Mouse (Mus musculus): ENCODE measurements around the gene Ctnnbl1. TPM values are rescaled to one million over a fixed set of nuclear protein-coding genes. Genes with fewer than 3 reads are reported as not detected.

Gene Ctnnbl1
- polyA plus RNA-seq, 2 experiments, result 11.6 to 19.2 TPM

GRCm38 (mm10) chr2:157756193-157756592 is 19.0 kb downstream of the Ctnnbl1 start:
- H3K27ac ChIP-seq, result no peak overlapping the region
- no peak overlapping the region for H3K4me3 ChIP-seq (ENCODE audit: insufficient read depth in 1 of 2, low read depth in 2 of 2, low read length in 2 of 2)
- H3K9me3 ChIP-seq (ENCODE audit: control insufficient read depth, low read length), result no peaks in the 10 kb centered on the region
- H3K27me3 ChIP-seq (ENCODE audit: control insufficient read depth, insufficient read depth, low read length), result no peaks in the 10 kb centered on the region
- H3K9ac ChIP-seq (replicated peaks), result no peak overlapping the region
- H3K4me2 ChIP-seq (ENCODE audit: low read depth), result no peak overlapping the region
- peaks cover 0 to 8% of the 10 kb centered on the region in 2 experiments; a peak in 2 of 4 replicates for H3K4me1 ChIP-seq (replicated peaks; ENCODE audit: control insufficient read depth in 2 of 2, insufficient read depth in 2 of 2, low read length in 1 of 2)
- no peak for DNase-seq (ENCODE audit: low read depth in 3 of 3, low spot score in 3 of 3)
- TF ChIP-seq CTCF (IDR thresholded peaks at IDR 0.05; ENCODE audit: low read depth) (peak; percentile 67), EP300 (IDR thresholded peaks at IDR 0.05; ENCODE audit: low read depth) (no peak)
- H3K36me3 ChIP-seq (replicated peaks; ENCODE audit: control insufficient read depth, insufficient read depth, low read depth), result no peaks in the 10 kb centered on the region
- WGBS (ENCODE audit: insufficient replicate concordance), result 61% methylated on average over 7 of the region's 7 CpGs
- no peak for ATAC-seq (ENCODE audit: insufficient read depth)

DNA sequence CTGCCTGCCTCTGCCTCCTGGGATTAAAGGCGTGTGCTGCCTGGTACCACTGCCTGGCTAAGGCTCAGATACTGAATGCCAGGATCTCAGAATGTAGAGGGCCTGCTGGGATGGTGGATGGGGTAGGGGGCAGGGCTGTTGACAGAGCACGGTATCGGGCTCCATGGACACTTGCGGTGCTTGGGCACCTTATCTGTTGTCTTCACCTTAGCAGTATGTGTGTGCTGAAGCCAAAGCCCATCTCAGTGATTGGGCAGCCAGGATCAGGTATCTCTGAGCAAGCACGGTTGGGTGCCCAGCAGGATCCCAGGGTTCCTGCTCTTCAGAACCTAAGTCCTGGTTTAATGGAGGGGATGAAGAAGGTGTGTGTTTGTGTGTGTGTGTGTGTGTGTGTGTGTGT is 21.2 kb downstream of the Ctnnbl1 start:
- Histone ChIP-seq H3K4me1 (replicated peaks; ENCODE audit: control insufficient read depth in 2 of 2, insufficient read depth in 2 of 2, low read length in 1 of 2) (peaks cover 0 to 3% of the 10 kb centered on the region in 2 experiments; a peak in 1 of 4 replicates), H3K9ac (replicated peaks) (no peak overlapping the region), H3K4me2 (ENCODE audit: low read depth) (no peak overlapping the region), H3K27me3 (ENCODE audit: control insufficient read depth, insufficient read depth, low read length) (no peaks in the 10 kb centered on the region), H3K27ac (no peak overlapping the region), H3K36me3 (replicated peaks; ENCODE audit: control insufficient read depth, insufficient read depth, low read depth) (no peaks in the 10 kb centered on the region), H3K9me3 (ENCODE audit: control insufficient read depth, low read length) (no peaks in the 10 kb centered on the region), H3K4me3 (ENCODE audit: insufficient read depth in 1 of 2, low read depth in 2 of 2, low read length in 2 of 2) (no peak overlapping the region)
- 31% methylated on average over 5 of the region's 5 CpGs for WGBS (ENCODE audit: insufficient replicate concordance)
- ATAC-seq (ENCODE audit: insufficient read depth) (peak; percentile 95), DNase-seq (ENCODE audit: low read depth in 3 of 3, low spot score in 3 of 3) (peak; percentile 20 to 35 (median 31))
- TF ChIP-seq EP300 (IDR thresholded peaks at IDR 0.05; ENCODE audit: low read depth), result peak; percentile 66; the same call in 1 of the 2 replicates
- no peak for TF ChIP-seq CTCF (IDR thresholded peaks at IDR 0.05; ENCODE audit: low read depth)

- H3K27ac ChIP-seq, result no peak overlapping the region
- no peak overlapping the region for H3K4me2 ChIP-seq (ENCODE audit: low read depth)
- H3K36me3 ChIP-seq (replicated peaks; ENCODE audit: control insufficient read depth, insufficient read depth, low read depth), result no peaks in the 10 kb centered on the region
- TF ChIP-seq CTCF (IDR thresholded peaks at IDR 0.05; ENCODE audit: low read depth) (no peak), EP300 (IDR thresholded peaks at IDR 0.05; ENCODE audit: low read depth) (no peak)
- ATAC-seq (ENCODE audit: insufficient read depth), result no peak
- no peak overlapping the region for H3K4me3 ChIP-seq (ENCODE audit: insufficient read depth in 1 of 2, low read depth in 2 of 2, low read length in 2 of 2)
- H3K27me3 ChIP-seq (ENCODE audit: control insufficient read depth, insufficient read depth, low read length), result no peaks in the 10 kb centered on the region
- no peak for DNase-seq (ENCODE audit: low read depth in 3 of 3, low spot score in 3 of 3)
- H3K9me3 ChIP-seq (ENCODE audit: control insufficient read depth, low read length), result no peaks in the 10 kb centered on the region
- 58% methylated on average over 6 of the region's 6 CpGs for WGBS (ENCODE audit: insufficient replicate concordance)
- peaks cover 0 to 3% of the 10 kb centered on the region in 2 experiments; a peak in 1 of 4 replicates for H3K4me1 ChIP-seq (replicated peaks; ENCODE audit: control insufficient read depth in 2 of 2, insufficient read depth in 2 of 2, low read length in 1 of 2)
- no peak overlapping the region for H3K9ac ChIP-seq (replicated peaks)
Measured at GRCm38 (mm10) chr2:157759717-157760116, 22.5 kb downstream of the Ctnnbl1 start.

DNA sequence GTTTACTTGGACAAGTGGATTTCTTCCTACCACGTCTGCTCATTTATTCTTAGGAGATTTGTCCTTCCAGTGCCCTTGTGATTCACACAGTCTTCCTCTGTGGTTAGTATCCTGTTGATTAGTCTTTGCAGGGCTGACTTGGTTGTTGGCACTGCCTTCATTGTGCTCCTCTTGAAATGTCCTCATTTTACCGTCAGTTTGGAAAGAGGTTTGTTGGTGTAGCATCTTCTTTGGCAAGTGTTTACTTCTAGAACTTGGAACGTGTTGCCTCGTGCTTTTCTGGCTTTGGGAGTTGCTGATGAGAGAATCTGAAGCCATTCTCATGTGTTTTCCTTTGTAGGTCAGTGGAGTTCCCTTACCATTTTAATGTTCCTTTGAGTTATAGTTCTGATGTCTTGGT is 25.7 kb downstream of the Ctnnbl1 start:
- no peak for DNase-seq (ENCODE audit: low read depth in 3 of 3, low spot score in 3 of 3)
- no peaks in the 10 kb centered on the region for H3K36me3 ChIP-seq (replicated peaks; ENCODE audit: control insufficient read depth, insufficient read depth, low read depth)
- ATAC-seq (ENCODE audit: insufficient read depth), result no peak
- no peak for TF ChIP-seq CTCF (IDR thresholded peaks at IDR 0.05; ENCODE audit: low read depth)
- no peak for TF ChIP-seq EP300 (IDR thresholded peaks at IDR 0.05; ENCODE audit: low read depth)
- 65% methylated on average over 4 of the region's 4 CpGs for WGBS (ENCODE audit: insufficient replicate concordance)
- H3K9me3 ChIP-seq (ENCODE audit: control insufficient read depth, low read length), result no peaks in the 10 kb centered on the region
- no peak overlapping the region for H3K4me2 ChIP-seq (ENCODE audit: low read depth)
- no peak overlapping the region for H3K9ac ChIP-seq (replicated peaks)
- H3K4me3 ChIP-seq (ENCODE audit: insufficient read depth in 1 of 2, low read depth in 2 of 2, low read length in 2 of 2), result no peak overlapping the region
- H3K27me3 ChIP-seq (ENCODE audit: control insufficient read depth, insufficient read depth, low read length), result no peaks in the 10 kb centered on the region
- peaks cover 0 to 5% of the 10 kb centered on the region in 2 experiments; a peak in 1 of 4 replicates for H3K4me1 ChIP-seq (replicated peaks; ENCODE audit: control insufficient read depth in 2 of 2, insufficient read depth in 2 of 2, low read length in 1 of 2)
- H3K27ac ChIP-seq, result no peak overlapping the region

- H3K9me3 ChIP-seq (ENCODE audit: control insufficient read depth, low read length), result no peaks in the 10 kb centered on the region
- peaks cover 0 to 4% of the 10 kb centered on the region in 2 experiments; a peak in 1 of 4 replicates for H3K4me1 ChIP-seq (replicated peaks; ENCODE audit: control insufficient read depth in 2 of 2, insufficient read depth in 2 of 2, low read length in 1 of 2)
- no peak overlapping the region for H3K9ac ChIP-seq (replicated peaks)
- no peak overlapping the region for H3K4me2 ChIP-seq (ENCODE audit: low read depth)
- TF ChIP-seq CTCF (IDR thresholded peaks at IDR 0.05; ENCODE audit: low read depth) (no peak), EP300 (IDR thresholded peaks at IDR 0.05; ENCODE audit: low read depth) (no peak)
- no peaks in the 10 kb centered on the region for H3K27me3 ChIP-seq (ENCODE audit: control insufficient read depth, insufficient read depth, low read length)
- H3K36me3 ChIP-seq (replicated peaks; ENCODE audit: control insufficient read depth, insufficient read depth, low read depth), result no peaks in the 10 kb centered on the region
- ATAC-seq (ENCODE audit: insufficient read depth), result no peak
- no peak for DNase-seq (ENCODE audit: low read depth in 3 of 3, low spot score in 3 of 3)
- H3K4me3 ChIP-seq (ENCODE audit: insufficient read depth in 1 of 2, low read depth in 2 of 2, low read length in 2 of 2), result no peak overlapping the region
- 76% methylated on average over 7 of the region's 7 CpGs for WGBS (ENCODE audit: insufficient replicate concordance)
- H3K27ac ChIP-seq, result no peak overlapping the region
Measured at GRCm38 (mm10) chr2:157766591-157766990, 29.4 kb downstream of the Ctnnbl1 start.

Data from liver, embryonic 14.5 days (tissue).